Mouse (Mus musculus): ENCODE measurements around the gene Serpini2.
"Not testable (repeated sequence)": the region's sequence is repeated elsewhere in the genome, so short reads cannot be mapped to it uniquely, and the experiment has no call there.

Gene Serpini2

GRCm38 (mm10) chr3:75269978-75270377, at the start of gene Serpini2:
Gene Serpini2 (minus strand): TSS chr3:75270078.
- DNase-seq (ENCODE audit: low read depth, low spot score), result no peak

GRCm38 (mm10) chr3:75308861-75309260, 39.0 kb upstream of the Serpini2 start:
- no peak for DNase-seq (ENCODE audit: low read depth, low spot score)

DNA sequence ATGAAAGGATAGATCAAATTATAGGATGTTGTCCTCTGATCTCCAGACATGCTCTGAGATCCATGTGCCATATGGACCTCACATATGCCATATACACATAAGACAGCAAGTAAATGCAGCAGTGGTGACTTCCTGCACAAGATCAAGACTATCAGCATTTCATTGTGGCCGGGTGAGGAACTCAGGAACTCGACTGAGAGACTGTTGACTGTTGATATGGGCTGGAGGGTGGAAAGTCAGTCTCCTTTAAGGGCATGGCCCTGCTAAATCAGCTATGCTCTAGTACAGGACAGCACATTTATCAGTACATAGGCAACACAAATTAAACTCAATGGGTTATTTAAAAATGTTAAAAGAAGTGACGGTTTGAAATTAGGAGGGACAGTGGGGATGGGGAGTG, 38.4 kb upstream of the Serpini2 start:
- DNase-seq (ENCODE audit: low read depth, low spot score), result no peak

GRCm38 (mm10) chr3:75305584-75305983, 35.7 kb upstream of the Serpini2 start:
- DNase-seq (ENCODE audit: low read depth, low spot score), result no peak

DNA sequence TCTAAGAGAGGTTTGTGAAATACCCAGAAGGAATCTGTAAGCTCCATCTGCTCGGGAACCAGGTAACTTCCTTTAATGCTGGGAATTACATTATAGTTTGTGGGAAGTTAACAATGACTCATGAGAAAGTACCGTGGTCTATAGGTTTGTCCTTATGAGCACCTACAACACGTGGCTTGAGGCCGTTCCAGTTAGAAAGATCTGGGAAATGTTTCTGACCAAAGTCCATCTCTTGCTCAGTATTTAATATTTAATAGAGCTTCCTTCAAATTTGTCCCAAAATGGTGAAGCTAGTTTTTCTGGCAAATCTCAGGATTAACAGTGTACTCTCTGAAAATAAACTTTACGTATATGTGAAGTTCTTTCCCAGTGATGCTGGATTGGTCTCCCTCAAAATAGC, 34.7 kb upstream of the Serpini2 start:
- no peak for DNase-seq (ENCODE audit: low read depth, low spot score)

- DNase-seq (ENCODE audit: low read depth, low spot score), result no peak
Observed at GRCm38 (mm10) chr3:75301072-75301471, 31.2 kb upstream of the Serpini2 start.

- DNase-seq (ENCODE audit: low read depth, low spot score), result not testable (repeated sequence)
Observed at GRCm38 (mm10) chr3:75299464-75299863, 29.6 kb upstream of the Serpini2 start.

GRCm38 (mm10) chr3:75297758-75298111, 27.9 kb upstream of the Serpini2 start:
- DNase-seq (ENCODE audit: low read depth, low spot score), result no peak

DNA sequence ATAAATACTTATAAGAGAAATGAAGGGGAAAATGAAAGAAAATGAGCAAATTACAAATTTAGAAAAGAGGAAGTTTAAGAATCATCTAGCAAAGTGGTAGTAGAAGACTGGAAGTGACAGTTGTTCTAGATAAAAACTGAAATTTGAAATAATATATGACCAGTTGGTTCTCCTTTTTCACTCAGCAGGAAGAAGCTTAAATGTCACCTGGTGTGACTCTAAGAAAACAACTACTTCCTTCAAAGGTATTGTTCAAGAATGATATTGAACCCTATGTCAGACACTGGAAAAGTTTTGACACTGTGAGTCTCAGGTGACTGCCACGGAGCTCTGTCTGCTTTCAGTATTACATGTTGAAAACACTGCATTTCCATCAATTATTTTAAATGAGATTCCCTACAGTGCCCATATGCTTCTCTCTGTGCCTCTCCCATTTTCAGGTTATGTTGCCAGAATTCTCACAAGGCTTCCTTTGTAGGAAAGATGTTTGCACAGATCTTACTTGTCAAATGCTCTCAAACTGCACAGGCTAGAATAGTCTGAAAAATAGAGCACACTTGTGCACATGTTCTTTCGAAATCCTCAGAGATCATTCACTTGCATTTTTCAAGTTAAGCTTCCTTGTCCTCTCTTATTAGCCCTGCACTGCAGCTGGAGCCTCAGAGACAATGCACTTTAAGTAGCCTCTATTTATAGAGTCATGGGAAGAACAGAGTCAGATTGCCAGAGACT, 27.3 kb upstream of the Serpini2 start:
- DNase-seq (ENCODE audit: low read depth, low spot score), result no peak

DNA sequence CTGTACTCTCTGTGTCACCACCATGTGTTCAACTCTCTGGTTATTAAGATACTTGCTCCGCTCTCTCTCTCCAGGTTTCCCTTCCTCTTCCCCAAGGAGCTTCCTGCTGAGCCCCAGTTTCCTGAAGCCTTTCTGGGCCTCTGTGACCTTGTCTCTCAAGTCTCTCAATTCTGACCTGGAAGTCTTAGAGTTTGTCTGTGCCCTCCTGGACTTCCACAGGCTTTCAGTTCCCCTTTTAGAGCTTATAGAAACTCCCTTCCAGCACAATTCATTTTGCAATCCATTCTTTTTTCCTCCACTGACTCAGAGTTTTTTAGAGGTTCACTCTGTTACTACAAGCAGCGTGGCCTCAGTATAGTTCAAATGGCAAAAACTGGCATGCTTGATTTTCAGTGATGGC, 23.4 kb upstream of the Serpini2 start:
- DNase-seq (ENCODE audit: low read depth, low spot score), result no peak

GRCm38 (mm10) chr3:75277455-75277854, 7.6 kb upstream of the Serpini2 start:
- no peak for DNase-seq (ENCODE audit: low read depth, low spot score)

- DNase-seq (ENCODE audit: low read depth, low spot score), result no peak
Observed at GRCm38 (mm10) chr3:75276522-75276921, 6.6 kb upstream of the Serpini2 start.

DNA sequence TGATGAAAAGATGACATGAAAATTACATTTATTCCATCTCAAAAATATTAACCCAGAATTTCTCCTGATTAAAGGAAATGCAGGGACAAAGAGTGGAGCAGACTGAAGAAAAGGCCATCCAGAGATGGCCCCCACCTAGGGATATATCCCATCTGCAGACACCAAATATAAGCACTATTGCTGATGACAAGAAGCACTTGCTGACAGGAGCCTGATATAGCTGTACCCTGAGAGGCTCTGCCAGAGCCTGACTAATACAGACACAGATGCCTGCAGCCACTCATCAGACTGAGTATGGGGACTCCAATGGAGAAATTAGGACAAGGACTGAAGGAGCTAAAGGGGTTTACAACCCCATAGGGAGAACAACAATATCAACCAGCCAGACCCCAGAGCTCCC, 5.2 kb upstream of the Serpini2 start:
- no peak for DNase-seq (ENCODE audit: low read depth, low spot score)

DNA sequence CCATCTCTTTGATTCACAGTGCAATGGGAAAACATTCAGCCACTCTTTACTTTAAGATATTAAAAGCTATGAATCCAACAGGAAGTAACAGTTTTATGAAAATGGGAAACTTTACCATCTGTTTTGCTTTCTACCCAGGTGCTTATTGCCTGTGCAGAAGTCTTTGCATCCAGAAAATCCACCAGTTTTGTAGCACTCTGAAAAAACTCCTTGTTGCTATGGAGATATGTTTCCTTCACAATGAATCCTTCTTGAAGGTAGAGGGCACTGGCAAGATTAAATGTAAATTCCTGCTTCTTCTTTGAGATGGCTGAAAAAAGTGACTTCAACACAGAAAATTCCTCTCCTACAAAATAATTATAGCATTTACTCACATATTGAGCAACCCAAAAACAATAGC, 10.5 kb downstream of the Serpini2 start:
- DNase-seq (ENCODE audit: low read depth, low spot score), result no peak

DNA sequence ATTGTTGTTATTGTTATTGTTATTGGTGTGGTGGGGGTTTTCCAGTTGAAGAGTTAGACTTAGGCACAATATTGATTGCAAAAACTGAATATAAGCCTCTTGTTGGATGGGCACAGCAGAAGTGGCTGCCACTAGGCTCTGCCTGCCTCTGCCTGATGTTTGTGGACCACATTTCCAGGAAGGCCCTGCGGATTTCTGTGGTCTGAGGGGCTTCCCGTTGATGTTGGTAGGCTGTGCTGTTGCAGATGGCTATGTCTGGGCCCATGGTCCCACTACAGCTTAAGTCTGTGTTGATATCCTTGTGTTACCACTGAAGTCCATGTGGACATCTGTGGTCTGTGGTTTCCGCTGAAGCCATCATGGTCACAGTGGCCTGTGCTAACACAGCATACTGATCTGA, 50.2 kb downstream of the Serpini2 start:
- DNase-seq (ENCODE audit: low read depth, low spot score), result no peak

DNA sequence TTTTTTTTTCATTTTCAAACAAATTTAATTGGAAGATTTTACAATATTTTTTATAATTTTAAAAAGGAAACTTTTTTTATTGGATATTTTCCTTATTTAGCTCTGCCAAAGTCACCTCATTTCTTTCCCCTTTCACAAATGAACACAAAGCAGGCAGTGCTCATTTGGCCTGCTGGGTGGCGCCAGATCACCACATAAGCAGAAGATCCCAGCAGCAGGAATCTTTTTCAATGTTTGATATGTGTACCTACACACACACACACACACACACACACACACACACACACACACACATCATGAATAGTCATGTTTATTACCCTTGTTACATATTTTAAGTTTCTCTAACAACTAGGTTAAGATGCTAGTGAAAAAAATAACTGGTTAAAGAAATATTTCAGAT, 50.7 kb downstream of the Serpini2 start:
- peak; percentile 39 for DNase-seq (ENCODE audit: low read depth, low spot score)

GRCm38 (mm10) chr3:75202808-75203503, 66.9 kb downstream of the Serpini2 start:
- DNase-seq (ENCODE audit: low read depth, low spot score), result peak; percentile 52

All from mesoderm, embryonic 11.5 days (tissue).